Mouse (Mus musculus) heart, postnatal 10 days (tissue): Measurements from ENCODE around the gene Ilkap. TPM values are rescaled to one million over a fixed set of nuclear protein-coding genes. Genes with fewer than 3 reads are reported as not detected.

Experiments used
- DNase-seq, 2 experiments: peaks; one replicate each; pipeline ENCODE4 v3.0.0; 2021
- intact Hi-C: fragments of 180-260 bp; cut with DNase I; formaldehyde crosslinking; loops from one replicate; pipeline ENCODE4 v1.15.1; 2025
- total RNA-seq, 2 experiments: library from RNA; stranded (reverse); gene quantifications; 2 replicates each; pipeline ENCODE4 v1.2.3; 2021

Gene Ilkap
- total RNA-seq, 2 experiments from 2014 or later, result 48.5 to 54.9 TPM

DNA sequence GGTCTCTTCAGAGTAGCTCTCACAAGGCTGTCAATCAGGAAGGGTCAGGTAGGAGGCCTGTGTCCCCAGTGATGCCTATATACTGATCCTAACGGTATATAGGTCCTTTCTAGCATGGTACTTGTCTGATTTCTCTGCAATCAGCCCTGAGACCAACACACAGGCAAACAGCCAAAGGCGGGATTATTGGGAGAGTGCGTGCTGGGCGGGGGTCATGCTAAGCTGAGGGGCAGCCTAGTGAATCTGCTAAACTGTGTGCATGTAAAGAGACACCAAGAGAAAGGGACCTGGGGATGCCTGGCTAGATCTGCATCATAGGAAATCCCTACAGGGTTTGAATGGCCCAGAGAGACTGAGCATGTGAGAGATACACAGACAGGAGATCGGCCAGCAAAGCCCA, 16.7 kb upstream of the Ilkap start:
- intact Hi-C loops, result no loop called here
- DNase-seq, result no peak

GRCm38 (mm10) chr1:91414903-91415302, 16.3 kb upstream of the Ilkap start:
- no peak for DNase-seq
- intact Hi-C loops, result no loop called here

DNA sequence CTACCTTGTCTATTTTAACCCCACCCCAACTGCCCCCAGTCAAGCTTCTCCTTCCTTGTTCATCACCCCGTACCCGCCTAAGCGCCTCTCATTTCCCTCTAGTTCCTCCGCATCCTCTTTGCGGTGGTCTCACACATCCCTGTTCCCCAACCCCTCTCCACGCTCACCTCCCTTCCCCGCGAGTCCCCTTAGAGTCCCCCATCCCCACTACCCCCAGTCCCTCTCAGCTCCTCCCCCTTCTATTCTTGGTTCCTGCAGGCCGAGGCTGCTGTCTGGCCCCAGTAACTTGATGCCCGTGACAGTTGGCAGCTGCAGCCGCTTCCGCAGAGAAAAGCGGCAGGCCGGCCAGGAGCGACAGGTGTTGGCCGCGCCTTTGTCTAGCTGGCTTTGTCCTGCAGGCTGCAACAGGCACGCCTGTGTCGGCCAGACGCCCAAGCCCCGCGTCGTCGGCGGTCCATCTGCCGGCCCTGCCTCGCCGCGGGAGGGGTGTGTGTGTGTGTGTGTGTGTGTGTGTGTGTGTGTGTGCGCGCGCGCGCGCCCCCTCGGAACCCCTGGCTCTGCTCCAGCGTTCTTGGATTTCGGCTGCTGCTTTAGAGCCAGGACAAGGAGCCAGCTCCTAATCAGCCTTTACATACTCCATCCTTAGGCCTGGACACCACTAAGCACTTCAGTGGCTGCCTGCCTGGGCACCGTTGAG, 15.4 kb upstream of the Ilkap start, which contains the start of gene Hes6:
Gene Hes6 (minus strand): TSS at position 141 of the 697 bp plus-strand sequence.
- intact Hi-C loops, result no loop called here
- DNase-seq, result peak; percentile 92 to 93

DNA sequence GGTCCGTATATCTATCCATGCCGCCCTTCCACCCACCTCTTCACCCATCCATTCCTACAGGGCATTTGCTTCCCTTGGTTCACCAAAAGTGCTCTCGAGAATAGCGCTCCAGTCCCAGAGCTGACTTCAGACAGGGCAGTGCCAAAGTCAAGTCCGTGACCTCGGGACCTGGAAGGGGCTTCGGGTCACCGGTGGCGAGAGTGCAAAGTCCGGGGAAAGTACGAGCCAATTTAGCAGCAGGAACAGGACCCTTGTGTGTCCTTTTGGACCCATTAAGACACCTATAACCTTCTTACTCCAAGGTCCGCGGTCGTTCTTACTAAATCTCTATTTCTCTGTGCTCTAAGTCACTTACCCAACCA, 14.9 kb upstream of the Ilkap start:
- DNase-seq, result no peak
- intact Hi-C loops, result no loop called here

GRCm38 (mm10) chr1:91413030-91413506, 14.5 kb upstream of the Ilkap start:
- DNase-seq, result peak; percentile 95 to 97
- intact Hi-C loops, result no loop called here

- intact Hi-C loops, result no loop called here
- peak; percentile 19 to 56 for DNase-seq
Observed at GRCm38 (mm10) chr1:91412286-91413029, 13.8 kb upstream of the Ilkap start.

- no peak for DNase-seq
- intact Hi-C loops, result no loop called here
Observed at GRCm38 (mm10) chr1:91411631-91412285, 13.1 kb upstream of the Ilkap start.

- intact Hi-C loops, result no loop called here
Observed at GRCm38 (mm10) chr1:91407819-91408218, 9.2 kb upstream of the Ilkap start.

DNA sequence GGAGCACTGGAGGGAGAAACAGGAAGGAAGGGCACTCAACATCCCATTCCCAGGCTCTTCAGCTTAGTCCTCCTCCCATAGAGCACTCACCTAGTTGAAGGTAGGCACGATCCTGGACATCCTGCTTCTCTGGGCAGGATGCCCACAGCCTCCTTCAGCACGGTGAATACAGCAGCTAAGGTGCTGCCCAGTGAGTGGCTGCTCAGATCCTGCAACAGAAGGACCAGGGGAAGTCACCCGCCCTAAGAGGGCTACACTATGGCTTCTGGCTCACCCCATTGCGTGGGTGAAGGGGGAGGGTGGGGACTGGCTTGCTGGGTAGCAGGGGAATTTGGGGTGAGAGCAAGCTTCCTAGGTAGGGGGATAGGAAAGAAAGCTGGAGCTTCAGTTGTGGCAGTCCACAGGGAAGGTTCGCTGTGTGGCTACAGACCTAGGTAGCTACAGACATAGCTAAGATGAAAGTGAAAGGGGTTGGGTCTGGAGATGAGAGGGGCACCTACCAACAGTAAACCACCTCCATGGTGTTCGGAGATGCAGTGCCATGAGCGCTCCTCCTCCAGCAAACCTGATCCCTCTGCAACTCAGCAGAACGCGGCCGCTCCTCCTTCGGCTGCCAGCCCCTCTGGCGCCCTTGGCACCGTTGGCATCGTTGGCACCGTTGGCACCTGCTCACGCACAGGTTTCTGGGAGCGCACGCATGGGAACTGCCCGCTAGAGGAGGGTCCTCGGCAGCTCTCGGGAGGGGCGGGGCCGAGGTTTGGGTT, 7.0 kb upstream of the Ilkap start:
- intact Hi-C loops, result no loop called here
- DNase-seq, result peak in 1 of 2 experiments; percentile 43

More at GRCm38 (mm10) chr1:91407819-91408218, 9.2 kb upstream of the Ilkap start:
- no peak for DNase-seq

- no peak for DNase-seq
- intact Hi-C loops, result no loop called here
Observed at GRCm38 (mm10) chr1:91404976-91405375, 6.4 kb upstream of the Ilkap start.

DNA sequence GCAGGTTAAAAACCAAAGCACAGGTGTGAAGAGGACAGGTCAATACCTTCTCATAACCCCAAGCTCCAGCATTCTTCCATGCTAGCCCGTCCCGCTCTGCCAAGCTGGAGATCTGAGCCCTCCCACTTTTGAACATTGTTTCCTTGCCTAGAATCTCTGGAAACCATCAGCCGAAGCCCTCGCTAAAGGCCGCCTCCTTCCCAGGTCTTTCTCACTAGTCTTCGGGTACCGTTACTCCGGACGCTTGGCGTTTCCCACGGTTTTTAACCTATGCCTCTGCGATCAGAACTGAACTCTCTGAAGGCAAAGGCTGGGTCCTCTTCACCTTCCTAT, 722 bp downstream of the Ilkap start:
- peak in 1 of 2 experiments; percentile 16 for DNase-seq
- intact Hi-C loops, result no loop called here

- no peak for DNase-seq
- intact Hi-C loops, result no loop called here
Observed at GRCm38 (mm10) chr1:91390369-91390768, 8.2 kb downstream of the Ilkap start.

DNA sequence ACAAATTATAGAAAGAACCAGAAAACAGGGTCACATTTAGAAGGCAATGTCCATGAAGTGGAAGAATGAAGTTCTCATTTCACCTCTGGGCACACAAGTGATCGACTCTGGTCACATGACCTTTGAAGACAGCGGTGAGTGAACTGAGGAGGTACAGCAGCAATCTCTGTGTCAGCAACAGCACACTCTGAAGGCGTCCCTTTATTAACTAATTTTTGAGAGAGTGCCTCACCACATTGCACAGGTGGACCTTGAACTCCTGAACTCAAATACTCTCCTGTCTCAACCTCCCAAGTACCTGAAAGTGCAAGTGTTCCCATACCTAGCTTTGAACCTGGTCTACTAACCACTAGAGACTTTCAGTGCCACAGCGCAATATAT, 17.5 kb downstream of the Ilkap start:
- intact Hi-C loops, result loop anchor here (2.0 to 5.0 kb wide), 2 partner anchors 34 to 264 kb away; no protein-coding TSS in a partner anchor
- DNase-seq, result no peak

DNA sequence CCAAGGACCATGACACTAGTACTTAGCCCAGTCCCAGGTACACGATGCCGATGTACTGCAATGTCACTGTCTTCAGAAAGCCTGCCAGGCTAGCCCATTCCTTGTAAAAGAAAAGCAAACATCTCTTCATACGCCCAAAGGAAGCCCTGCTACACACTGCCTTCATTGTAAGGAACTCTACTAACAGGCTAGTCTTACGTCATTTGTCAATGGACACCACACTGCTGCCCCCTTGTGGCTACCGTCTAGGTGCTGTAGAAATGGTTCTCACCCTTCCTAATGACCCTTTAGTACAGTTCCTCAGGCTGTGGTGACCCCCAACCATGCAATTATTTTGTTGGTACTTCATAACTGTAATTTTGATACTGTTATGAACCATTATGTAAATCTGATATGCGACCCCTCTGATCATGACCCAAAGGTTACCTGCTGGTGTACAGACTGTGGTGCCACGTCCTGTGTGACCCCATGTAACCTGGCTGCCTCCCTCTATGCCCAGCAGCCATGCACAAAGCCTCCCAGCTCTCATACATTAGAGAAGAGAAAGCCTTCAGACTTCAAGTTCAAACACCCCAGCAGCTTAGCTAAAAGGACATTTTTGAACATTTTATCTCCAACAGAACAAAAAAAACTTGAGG, 18.0 kb downstream of the Ilkap start:
- intact Hi-C loops, result loop anchor here (2.0 to 5.0 kb wide), 2 partner anchors 34 to 263 kb away; no protein-coding TSS in a partner anchor
- peak; percentile 82 to 88 for DNase-seq

GRCm38 (mm10) chr1:91373414-91373835, 25.2 kb downstream of the Ilkap start:
- no peak for DNase-seq
- intact Hi-C loops, result no loop called here

DNA sequence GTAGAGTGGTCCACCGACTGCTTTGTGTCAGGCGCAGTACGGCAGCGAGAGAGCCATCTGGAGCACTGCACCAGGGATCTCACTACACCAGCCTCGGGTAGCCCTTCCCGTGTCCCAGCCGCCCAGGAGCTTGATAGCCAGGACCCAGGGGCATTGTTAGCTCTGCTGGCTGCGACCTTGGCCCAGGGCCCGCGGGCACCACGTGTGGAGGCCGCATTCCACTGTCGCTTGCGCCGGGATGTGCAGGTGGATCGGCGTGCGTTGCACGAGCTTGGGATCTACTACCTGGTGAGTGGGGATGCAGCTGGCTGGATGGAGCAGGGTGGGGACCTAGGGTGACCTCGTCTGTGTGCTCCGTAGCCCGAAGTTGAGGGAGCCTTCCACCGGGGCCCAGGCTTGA, 28.6 kb downstream of the Ilkap start:
- peak; percentile 35 to 39 for DNase-seq
- intact Hi-C loops, result no loop called here

GRCm38 (mm10) chr1:91369408-91369807, 29.2 kb downstream of the Ilkap start:
- DNase-seq, result no peak
- intact Hi-C loops, result no loop called here

- DNase-seq, result no peak
- intact Hi-C loops, result no loop called here
Observed at GRCm38 (mm10) chr1:91367295-91367694, 31.3 kb downstream of the Ilkap start.

- intact Hi-C loops, result no loop called here
- peak; percentile 77 to 87 for DNase-seq
Observed at GRCm38 (mm10) chr1:91366215-91367108, 32.2 kb downstream of the Ilkap start, which contains the start of gene Erfe. Gene Erfe (plus strand): TSS chr1:91366430.
